Mouse (Mus musculus) kidney, adult 2 months (tissue): ENCODE data around the gene Nxf1.

Experiments
- CTCF ChIP-seq: fragments of 200-500 bp; conservative IDR thresholded peaks from 2 replicates; pipeline ENCODE4 v1.5.1; 2011; ENCODE audit warnings: low read depth, mild to moderate bottlenecking, control low read depth, low read length, moderate library complexity, mixed read lengths; ENCODE audit not compliant: insufficient read depth, insufficient read length
- POLR2A ChIP-seq: fragments of 200-500 bp; IDR thresholded peaks from one replicate; pipeline ENCODE4 v1.6.1; 2011; ENCODE audit warnings: low read depth, low read length, control low read depth

DNA sequence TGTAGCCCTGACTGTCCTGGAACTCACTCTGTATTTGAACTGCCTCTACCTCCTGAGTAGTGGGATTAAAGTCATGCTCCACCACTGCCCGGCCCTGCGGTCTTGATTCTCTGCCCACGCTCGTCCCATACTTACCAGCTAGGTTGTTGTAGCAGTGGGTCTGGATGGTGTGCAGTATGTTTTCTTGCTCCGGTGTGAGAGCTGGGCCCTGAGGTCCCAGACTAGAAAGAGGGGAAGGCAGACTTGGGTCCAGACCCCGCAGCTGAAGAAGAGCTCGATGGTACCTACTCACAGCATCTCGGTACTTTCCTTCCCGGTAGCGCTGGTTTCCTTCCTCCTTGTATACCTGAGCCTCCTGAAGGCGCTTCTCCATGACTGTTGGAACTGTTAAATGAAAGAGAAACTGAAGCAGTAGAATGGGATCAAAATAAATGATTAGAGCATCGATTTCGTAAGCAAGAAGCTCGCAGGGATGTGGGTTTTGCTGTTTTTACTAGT lies 61.5 kb downstream of the Nxf1 start:
- TF ChIP-seq POLR2A: no peak
- TF ChIP-seq CTCF: no peak
